8 mouse cellular contexts compared by ENCODE assay signal in genomic region chr8:84793791-84794485, GRCm38 (mm10). TPM values are rescaled to one million over a fixed set of nuclear protein-coding genes. Genes with fewer than 3 reads are reported as not detected.
DNase-seq lines count a peak whose midpoint lies in the region; ATAC-seq and TF ChIP-seq lines count a peak whose summit lies in the region.

No protein-coding gene starts in this region.

- peak; percentile 87 for DNase-seq in lung, embryonic 14.5 days
- no peak for DNase-seq in lung, adult 2 months
- peak; percentile 89 for DNase-seq in cerebellum, adult 9-11 months
- DNase-seq in heart, embryonic 10.5 days (ENCODE audit: low spot score) = no peak
- peak; percentile 55 to 91 for DNase-seq in left cerebral cortex, postnatal 25 days (ENCODE audit: low spot score in 2 of 2)
- no peak for DNase-seq in T-cell, adult 2 months (ENCODE audit: low spot score)
- no peak for DNase-seq in testis, postnatal 14 days (ENCODE audit: low spot score)
- no peak for DNase-seq in embryo, embryonic 10 days (ENCODE audit: low spot score)

- H3K27ac ChIP-seq in lung, embryonic 14.5 days (ENCODE audit: low read depth) = peak overlapping the region; percentile 90
- peak overlapping the region; percentile 48; the same call in 1 of the 2 replicates for H3K27ac ChIP-seq in heart, embryonic 10.5 days

- peak overlapping the region; percentile 56 for H3K4me2 ChIP-seq in lung, embryonic 14.5 days

- TF ChIP-seq CTCF in lung, embryonic 14.5 days (IDR thresholded peaks at IDR 0.05; ENCODE audit: low read depth) = no peak
- TF ChIP-seq CTCF in lung, adult 2 months (IDR thresholded peaks at IDR 0.05; ENCODE audit: insufficient read depth, low read length) = no peak

- peak overlapping the region; percentile 10 for H3K4me3 ChIP-seq in lung, embryonic 14.5 days (ENCODE audit: low read depth, low read length)
- no peak overlapping the region for H3K4me3 ChIP-seq in lung, adult 2 months (replicated peaks; ENCODE audit: extremely low read depth, low read depth, low read length)
- peak overlapping the region; percentile 6; the same call in 1 of the 2 replicates for H3K4me3 ChIP-seq in heart, embryonic 10.5 days

- peaks cover 46% of the 10 kb centered on the region for H3K4me1 ChIP-seq in lung, embryonic 14.5 days (ENCODE audit: insufficient read depth)
- peaks cover 39% of the 10 kb centered on the region for H3K4me1 ChIP-seq in lung, adult 2 months (ENCODE audit: control insufficient read depth, insufficient read depth, low read length)
- H3K4me1 ChIP-seq in heart, embryonic 10.5 days = peaks cover 12% of the 10 kb centered on the region

- H3K36me3 ChIP-seq in lung, embryonic 14.5 days (ENCODE audit: insufficient read depth) = peaks cover 13% of the 10 kb centered on the region; the same call in 1 of the 2 replicates
- no peaks in the 10 kb centered on the region; the same call in 1 of the 2 replicates for H3K36me3 ChIP-seq in heart, embryonic 10.5 days

- 47% methylated on average over 13 of the region's 13 CpGs for WGBS in lung, embryonic 14.5 days
- 55% methylated on average over 13 of the region's 13 CpGs for WGBS in lung, adult 2 months
- WGBS in heart, embryonic 10.5 days = 55% methylated on average over 12 of the region's 13 CpGs

- H3K9ac ChIP-seq in lung, embryonic 14.5 days = peak overlapping the region; percentile 21; the same call in 1 of the 2 replicates

- peaks cover 17% of the 10 kb centered on the region for H3K27me3 ChIP-seq in lung, embryonic 14.5 days (ENCODE audit: insufficient read depth, low read length)
- H3K27me3 ChIP-seq in heart, embryonic 10.5 days (ENCODE audit: insufficient read depth, poor library complexity, severe bottlenecking) = peaks cover 100% of the 10 kb centered on the region

- intact Hi-C loops in left cerebral cortex, postnatal 25 days (cut with DNase I) = loop anchor here (2.0 kb wide), 1 partner anchor 19 kb away; no protein-coding TSS in a partner anchor

- H3K9me3 ChIP-seq in lung, embryonic 14.5 days (ENCODE audit: low read depth, low read length) = no peaks in the 10 kb centered on the region
- no peaks in the 10 kb centered on the region for H3K9me3 ChIP-seq in heart, embryonic 10.5 days

- no peak for TF ChIP-seq POLR2A in lung, adult 2 months (IDR thresholded peaks at IDR 0.05; ENCODE audit: borderline replicate concordance, extremely low read depth, low read depth, low read length)

- ATAC-seq in lung, embryonic 14.5 days (ENCODE audit: insufficient read depth) = peak; percentile 82

RNA-seq across cellular contexts. Expression of gene Nfix, which starts 6.2 kb away (rescaled TPM):
- polyA plus RNA-seq in lung, embryonic 14.5 days (2014; fragmentation: Nextera tagmentation; extraction: Ambion mirVana) = 42.3 and 44.1 TPM in 2 replicates
- 80.1 and 96.2 TPM in 2 replicates for polyA plus RNA-seq in lung, adult 2 months (2012; rRNA removed)
- polyA plus RNA-seq in heart, embryonic 10.5 days (2016; fragmentation: Nextera tagmentation; extraction: Ambion mirVana) = 0.87 and 2.1 TPM in 2 replicates
- total RNA-seq in left cerebral cortex, postnatal 25 days (2021) = 100 to 1,000 TPM; 273 to 322 TPM

RNA-seq across cellular contexts. Expression of gene Dand5, which starts 28.7 kb away (rescaled TPM):
- polyA plus RNA-seq in lung, embryonic 14.5 days (2014; fragmentation: Nextera tagmentation; extraction: Ambion mirVana) = 4.5 and 4.6 TPM in 2 replicates
- 2.5 and 2.9 TPM in 2 replicates for polyA plus RNA-seq in lung, adult 2 months (2012; rRNA removed)
- 5.3 TPM in 2 replicates for polyA plus RNA-seq in heart, embryonic 10.5 days (2016; fragmentation: Nextera tagmentation; extraction: Ambion mirVana)
- total RNA-seq in left cerebral cortex, postnatal 25 days (2021) = 1 to 10 TPM; 8.3 to 9.5 TPM

RNA-seq across cellular contexts. Expression of gene Gadd45gip1, which starts 37.4 kb away (rescaled TPM):
- polyA plus RNA-seq in lung, embryonic 14.5 days (2014; fragmentation: Nextera tagmentation; extraction: Ambion mirVana) = 44.2 and 45.0 TPM in 2 replicates
- 21.3 and 31.7 TPM in 2 replicates for polyA plus RNA-seq in lung, adult 2 months (2012; rRNA removed)
- 57.3 and 60.5 TPM in 2 replicates for polyA plus RNA-seq in heart, embryonic 10.5 days (2016; fragmentation: Nextera tagmentation; extraction: Ambion mirVana)
- total RNA-seq in left cerebral cortex, postnatal 25 days (2021) = 10 to 100 TPM; 23.4 to 24.7 TPM

RNA-seq across cellular contexts. Expression of gene Rad23a, which starts 46.5 kb away (rescaled TPM):
- polyA plus RNA-seq in lung, embryonic 14.5 days (2014; fragmentation: Nextera tagmentation; extraction: Ambion mirVana) = 118 and 123 TPM in 2 replicates
- polyA plus RNA-seq in lung, adult 2 months (2012; rRNA removed) = 72.6 and 75.9 TPM in 2 replicates
- 137 and 154 TPM in 2 replicates for polyA plus RNA-seq in heart, embryonic 10.5 days (2016; fragmentation: Nextera tagmentation; extraction: Ambion mirVana)
- 10 to 100 TPM; 67.8 to 73.7 TPM for total RNA-seq in left cerebral cortex, postnatal 25 days (2021)

RNA-seq across cellular contexts. Expression of gene Calr, which starts 52.8 kb away (rescaled TPM):
- polyA plus RNA-seq in lung, embryonic 14.5 days (2014; fragmentation: Nextera tagmentation; extraction: Ambion mirVana) = 886 and 920 TPM in 2 replicates
- 152 and 189 TPM in 2 replicates for polyA plus RNA-seq in lung, adult 2 months (2012; rRNA removed)
- 881 and 1,047 TPM in 2 replicates for polyA plus RNA-seq in heart, embryonic 10.5 days (2016; fragmentation: Nextera tagmentation; extraction: Ambion mirVana)
- total RNA-seq in left cerebral cortex, postnatal 25 days (2021) = 100 to 1,000 TPM; 562 to 564 TPM

Comparison
In these comparisons a context has a peak if more than half of its experiments do, and no peak if none do; other contexts are left out.
1. DNase-seq: peak in lung, embryonic 14.5 days (single experiment), cerebellum, adult 9-11 months (single experiment) and left cerebral cortex, postnatal 25 days (2 of 2); none in lung, adult 2 months (single experiment), heart, embryonic 10.5 days (single experiment), T-cell, adult 2 months (single experiment), testis, postnatal 14 days (single experiment) and embryo, embryonic 10 days (single experiment).
2. RNA of gene Nfix, which starts 6.2 kb away (polyA plus RNA-seq): 80.1 to 96.2 TPM in lung, adult 2 months and 42.3 to 44.1 TPM in lung, embryonic 14.5 days; 0.87 to 2.1 TPM in heart, embryonic 10.5 days; every median in the first group is over 10 times any median in the second.